Mouse (Mus musculus): ENCODE data around the gene Anxa9. TPM values are rescaled to one million over a fixed set of nuclear protein-coding genes. Genes with fewer than 3 reads are reported as not detected.
"Not testable (repeated sequence)": the region's sequence is repeated elsewhere in the genome, so short reads cannot be mapped to it uniquely, and the experiment has no call there.

The Anxa9 gene
- total RNA-seq (2014; rRNA removed) (0.14 and 0.54 TPM in 2 replicates), polyA plus RNA-seq (2015; fragmentation: Nextera tagmentation; extraction: Ambion mirVana) (0.24 and 0.40 TPM in 2 replicates)

DNA sequence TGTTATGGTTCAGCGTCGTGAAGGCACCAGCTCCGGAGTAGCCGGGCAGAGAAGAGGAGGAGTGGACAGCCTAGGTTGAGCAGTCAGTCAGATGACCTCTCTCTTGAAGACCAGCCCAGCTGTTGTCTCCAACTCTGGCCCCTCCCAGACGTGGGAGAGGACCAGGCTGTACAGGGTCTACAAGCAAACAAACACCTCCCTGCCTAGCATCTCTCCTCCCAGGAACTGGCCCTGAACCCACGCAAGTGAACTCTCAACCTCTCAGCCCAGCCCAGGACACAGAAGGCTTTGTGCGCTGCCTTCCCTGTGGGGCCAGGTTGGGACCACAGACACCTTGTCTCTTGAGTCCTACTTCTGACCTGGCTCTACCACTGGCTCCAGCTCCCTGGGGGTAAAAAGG lies at the start of gene Anxa9:
Gene Anxa9, minus strand, starts transcription at position 77 of the 400 bp plus-strand sequence.
- 76% methylated on average over 7 of the region's 7 CpGs for WGBS
- H3K36me3 ChIP-seq (ENCODE audit: insufficient read depth): no peaks in the 10 kb centered on the region
- no peak within 1 kb of the TSS for H3K27ac ChIP-seq (ENCODE audit: low read depth, low read length)
- H3K4me3 ChIP-seq (ENCODE audit: low read depth, low read length): no peak within 1 kb of the TSS
- H3K27me3 ChIP-seq (ENCODE audit: insufficient read depth, low read length): no peaks in the 10 kb centered on the region
- H3K4me2 ChIP-seq (ENCODE audit: low read depth): no peak within 1 kb of the TSS
- no peak for TF ChIP-seq CTCF (IDR thresholded peaks at IDR 0.05; ENCODE audit: low read depth)
- H3K9me3 ChIP-seq (ENCODE audit: low read length): no peaks in the 10 kb centered on the region
- ATAC-seq (no peak), DNase-seq (no peak)
- H3K4me1 ChIP-seq (ENCODE audit: insufficient read depth): no peaks in the 10 kb centered on the region
- H3K9ac ChIP-seq: no peak within 1 kb of the TSS

GRCm38 (mm10) chr3:95355911-95356544 lies 49.1 kb upstream of the Anxa9 start:
- Histone ChIP-seq H3K4me2 (ENCODE audit: low read depth) (peak overlapping the region; percentile 38; the same call in 1 of the 2 replicates), H3K36me3 (ENCODE audit: insufficient read depth) (peaks cover 23% of the 10 kb centered on the region), H3K4me3 (ENCODE audit: low read depth, low read length) (peak overlapping the region; percentile 42; the same call in 1 of the 2 replicates)
- not testable (repeated sequence) for H3K4me1 ChIP-seq (ENCODE audit: insufficient read depth); ATAC-seq; H3K27ac ChIP-seq (ENCODE audit: low read depth, low read length); DNase-seq; H3K27me3 ChIP-seq (ENCODE audit: insufficient read depth, low read length); H3K9me3 ChIP-seq (ENCODE audit: low read length); H3K9ac ChIP-seq
- WGBS: 18% methylated on average over 5 of the region's 19 CpGs

GRCm38 (mm10) chr3:95349491-95349890 lies 42.5 kb upstream of the Anxa9 start:
- DNase-seq (peak; percentile 46), ATAC-seq (peak; percentile 38; the same call in 1 of the 2 replicates)
- no peak overlapping the region for H3K4me3 ChIP-seq (ENCODE audit: low read depth, low read length)
- H3K9me3 ChIP-seq (ENCODE audit: low read length): no peaks in the 10 kb centered on the region
- H3K27me3 ChIP-seq (ENCODE audit: insufficient read depth, low read length): no peaks in the 10 kb centered on the region
- no peak overlapping the region for H3K27ac ChIP-seq (ENCODE audit: low read depth, low read length)
- H3K9ac ChIP-seq: no peak overlapping the region
- H3K4me1 ChIP-seq (ENCODE audit: insufficient read depth): no peaks in the 10 kb centered on the region
- no peak overlapping the region for H3K4me2 ChIP-seq (ENCODE audit: low read depth)
- TF ChIP-seq CTCF (IDR thresholded peaks at IDR 0.05; ENCODE audit: low read depth): peak; percentile 73
- peaks cover 65% of the 10 kb centered on the region for H3K36me3 ChIP-seq (ENCODE audit: insufficient read depth)

DNA sequence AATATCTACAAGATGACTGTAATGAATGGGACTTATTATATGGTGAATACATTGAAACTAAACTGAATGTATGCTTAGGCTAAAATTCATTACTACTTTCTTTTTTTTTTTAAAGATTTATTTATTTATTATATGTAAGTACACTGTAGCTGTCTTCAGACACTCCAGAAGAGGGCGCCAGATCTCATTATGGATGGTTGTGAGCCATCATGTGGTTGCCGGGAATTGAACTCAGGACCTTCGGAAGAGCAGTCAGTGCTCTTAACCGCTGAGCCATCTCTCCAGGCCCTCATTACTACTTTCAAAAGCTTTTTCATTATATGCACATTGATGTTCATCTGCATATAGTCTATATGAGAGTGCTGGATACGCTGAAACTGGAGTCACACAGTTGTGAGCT lies 41.4 kb upstream of the Anxa9 start:
- not testable (repeated sequence) for ATAC-seq; H3K4me1 ChIP-seq (ENCODE audit: insufficient read depth); H3K4me3 ChIP-seq (ENCODE audit: low read depth, low read length); H3K27ac ChIP-seq (ENCODE audit: low read depth, low read length); H3K9me3 ChIP-seq (ENCODE audit: low read length); H3K27me3 ChIP-seq (ENCODE audit: insufficient read depth, low read length); H3K4me2 ChIP-seq (ENCODE audit: low read depth); DNase-seq; H3K9ac ChIP-seq
- 99% methylated on average over 4 of the region's 5 CpGs for WGBS
- peaks cover 63% of the 10 kb centered on the region for H3K36me3 ChIP-seq (ENCODE audit: insufficient read depth)

GRCm38 (mm10) chr3:95346454-95346853 lies 39.5 kb upstream of the Anxa9 start:
- H3K27me3 ChIP-seq (ENCODE audit: insufficient read depth, low read length): no peaks in the 10 kb centered on the region
- no peak for TF ChIP-seq CTCF (IDR thresholded peaks at IDR 0.05; ENCODE audit: low read depth)
- H3K4me1 ChIP-seq (ENCODE audit: insufficient read depth): no peaks in the 10 kb centered on the region
- no peak overlapping the region for H3K9ac ChIP-seq
- no peak overlapping the region for H3K27ac ChIP-seq (ENCODE audit: low read depth, low read length)
- H3K4me2 ChIP-seq (ENCODE audit: low read depth): no peak overlapping the region
- no peak overlapping the region for H3K4me3 ChIP-seq (ENCODE audit: low read depth, low read length)
- WGBS: 95% methylated on average over 7 of the region's 7 CpGs
- peaks cover 60% of the 10 kb centered on the region for H3K36me3 ChIP-seq (ENCODE audit: insufficient read depth)
- ATAC-seq (no peak), DNase-seq (no peak)
- no peaks in the 10 kb centered on the region for H3K9me3 ChIP-seq (ENCODE audit: low read length)

- not testable (repeated sequence) for H3K4me1 ChIP-seq (ENCODE audit: insufficient read depth); H3K27me3 ChIP-seq (ENCODE audit: insufficient read depth, low read length); ATAC-seq; H3K4me2 ChIP-seq (ENCODE audit: low read depth); H3K4me3 ChIP-seq (ENCODE audit: low read depth, low read length); DNase-seq; H3K27ac ChIP-seq (ENCODE audit: low read depth, low read length); H3K9ac ChIP-seq; H3K9me3 ChIP-seq (ENCODE audit: low read length)
- H3K36me3 ChIP-seq (ENCODE audit: insufficient read depth): peaks cover 78% of the 10 kb centered on the region
- 94% methylated on average over 9 of the region's 9 CpGs for WGBS
Measured at GRCm38 (mm10) chr3:95343356-95344000, 36.5 kb upstream of the Anxa9 start.

- 93% methylated on average over 4 of the region's 4 CpGs for WGBS
Measured at GRCm38 (mm10) chr3:95338251-95338650, 31.3 kb upstream of the Anxa9 start.

More at GRCm38 (mm10) chr3:95338251-95338650, 31.3 kb upstream of the Anxa9 start:
- ATAC-seq (no peak), DNase-seq (no peak)
- no peak overlapping the region for H3K4me2 ChIP-seq (ENCODE audit: low read depth)
- H3K4me1 ChIP-seq (ENCODE audit: insufficient read depth): no peaks in the 10 kb centered on the region
- no peak for TF ChIP-seq CTCF (IDR thresholded peaks at IDR 0.05; ENCODE audit: low read depth)
- H3K36me3 ChIP-seq (ENCODE audit: insufficient read depth): peaks cover 78% of the 10 kb centered on the region
- H3K27me3 ChIP-seq (ENCODE audit: insufficient read depth, low read length): no peaks in the 10 kb centered on the region
- H3K4me3 ChIP-seq (ENCODE audit: low read depth, low read length): no peak overlapping the region
- no peaks in the 10 kb centered on the region for H3K9me3 ChIP-seq (ENCODE audit: low read length)
- H3K9ac ChIP-seq: no peak overlapping the region
- H3K27ac ChIP-seq (ENCODE audit: low read depth, low read length): no peak overlapping the region

Measured in forebrain, postnatal 0 days (tissue).